Mouse (Mus musculus): ENCODE measurements at regions not wholly inside any gene's neighbourhood (a gene's known extent, or its start where the extent isn't known, plus 50 kb on each side); places are given as distances from the start of the nearest gene placed in this dataset.

DNA sequence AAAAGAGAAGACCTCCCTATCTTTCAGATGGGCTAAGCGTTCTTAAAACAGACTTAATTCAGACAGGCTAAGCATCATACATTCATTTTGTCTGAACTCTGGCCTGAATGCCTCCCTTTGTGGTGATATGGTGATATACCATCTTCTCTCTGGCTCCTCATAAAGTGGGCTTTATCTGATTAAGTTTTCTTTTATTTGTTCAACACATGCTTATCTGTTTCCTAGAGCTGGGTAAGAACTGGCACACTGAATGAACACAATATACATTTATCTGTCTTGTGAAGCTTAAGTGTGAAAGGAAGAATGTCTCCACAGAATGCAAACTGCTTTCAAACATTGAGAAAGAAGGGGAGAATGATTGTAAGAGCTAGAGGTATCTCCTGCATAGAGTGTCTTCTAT lies 160.7 kb upstream of the P2ry1 start:
- Histone ChIP-seq H3K27me3 (ENCODE audit: insufficient read depth, low read length) (no peaks in the 10 kb centered on the region), H3K4me3 (ENCODE audit: low read depth, low read length) (no peak overlapping the region)
- TF ChIP-seq CTCF (IDR thresholded peaks at IDR 0.05), result no peak

GRCm38 (mm10) chr3:60845293-60845692 lies 157.3 kb upstream of the P2ry1 start:
- ATAC-seq (ENCODE audit: low FRiP score) (no peak), DNase-seq (ENCODE audit: low spot score) (no peak)
- no peaks in the 10 kb centered on the region for H3K36me3 ChIP-seq (ENCODE audit: insufficient read depth, low read length)
- TF ChIP-seq CTCF (IDR thresholded peaks at IDR 0.05), result no peak
- no peak overlapping the region for H3K27ac ChIP-seq (ENCODE audit: low read depth, low read length)
- no peak overlapping the region for H3K4me3 ChIP-seq (ENCODE audit: low read depth, low read length)
- no peaks in the 10 kb centered on the region for H3K27me3 ChIP-seq (ENCODE audit: insufficient read depth, low read length)
- H3K4me1 ChIP-seq (ENCODE audit: insufficient read depth, low read length), result no peaks in the 10 kb centered on the region
- H3K9me3 ChIP-seq (ENCODE audit: low read length), result no peaks in the 10 kb centered on the region
- H3K4me2 ChIP-seq (ENCODE audit: low read depth, low read length, poor library complexity, severe bottlenecking), result no peak overlapping the region
- WGBS, result 83% methylated on average over 2 of the region's 2 CpGs
- H3K9ac ChIP-seq (replicated peaks; ENCODE audit: low read length, poor library complexity, severe bottlenecking), result no peak overlapping the region

More for the DNA sequence above, 160.7 kb upstream of the P2ry1 start:
- H3K9me3 ChIP-seq (ENCODE audit: low read length), result no peaks in the 10 kb centered on the region
- no peaks in the 10 kb centered on the region for H3K4me1 ChIP-seq (ENCODE audit: insufficient read depth, low read length)
- H3K4me2 ChIP-seq (ENCODE audit: low read depth, low read length, poor library complexity, severe bottlenecking), result no peak overlapping the region
- H3K9ac ChIP-seq (replicated peaks; ENCODE audit: low read length, poor library complexity, severe bottlenecking), result no peak overlapping the region
- WGBS, result 80% methylated on average over 1 of the region's 1 CpGs
- no peaks in the 10 kb centered on the region for H3K36me3 ChIP-seq (ENCODE audit: insufficient read depth, low read length)
- DNase-seq (ENCODE audit: low spot score) (no peak), ATAC-seq (ENCODE audit: low FRiP score) (no peak)
- no peak overlapping the region for H3K27ac ChIP-seq (ENCODE audit: low read depth, low read length)

DNA sequence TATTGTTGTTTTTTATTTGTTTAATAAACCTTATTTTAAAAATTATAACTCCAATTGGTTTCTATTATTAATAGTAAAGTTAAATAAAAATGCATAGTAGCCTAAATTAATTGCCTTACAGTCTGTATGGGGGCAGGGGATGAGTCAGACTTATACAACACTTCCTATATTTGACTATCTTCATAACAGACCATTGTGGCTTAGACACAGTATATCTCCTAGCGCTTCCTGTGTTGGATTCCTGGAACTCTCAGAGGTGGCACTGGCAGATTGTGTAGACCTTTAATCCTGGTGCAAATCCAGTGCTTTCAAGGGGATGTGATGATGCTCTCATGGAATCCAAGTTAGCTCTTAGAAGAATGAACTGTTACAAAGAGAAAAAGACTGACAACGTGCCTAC lies 154.2 kb upstream of the P2ry1 start:
- Histone ChIP-seq H3K36me3 (ENCODE audit: insufficient read depth, low read length) (no peaks in the 10 kb centered on the region), H3K4me3 (ENCODE audit: low read depth, low read length) (no peak overlapping the region), H3K27ac (ENCODE audit: low read depth, low read length) (no peak overlapping the region), H3K4me1 (ENCODE audit: insufficient read depth, low read length) (no peaks in the 10 kb centered on the region), H3K27me3 (ENCODE audit: insufficient read depth, low read length) (no peaks in the 10 kb centered on the region), H3K9ac (replicated peaks; ENCODE audit: low read length, poor library complexity, severe bottlenecking) (no peak overlapping the region), H3K4me2 (ENCODE audit: low read depth, low read length, poor library complexity, severe bottlenecking) (no peak overlapping the region), H3K9me3 (ENCODE audit: low read length) (no peaks in the 10 kb centered on the region)
- 87% methylated on average over 2 of the region's 2 CpGs for WGBS
- no peak for ATAC-seq (ENCODE audit: low FRiP score)
- TF ChIP-seq CTCF (IDR thresholded peaks at IDR 0.05), result no peak
- no peak for DNase-seq (ENCODE audit: low spot score)

- ATAC-seq (ENCODE audit: low FRiP score), result no peak
- no peak for TF ChIP-seq CTCF (IDR thresholded peaks at IDR 0.05)
- Histone ChIP-seq H3K36me3 (ENCODE audit: insufficient read depth, low read length) (no peaks in the 10 kb centered on the region), H3K9me3 (ENCODE audit: low read length) (no peaks in the 10 kb centered on the region), H3K9ac (replicated peaks; ENCODE audit: low read length, poor library complexity, severe bottlenecking) (no peak overlapping the region), H3K27me3 (ENCODE audit: insufficient read depth, low read length) (no peaks in the 10 kb centered on the region), H3K4me2 (ENCODE audit: low read depth, low read length, poor library complexity, severe bottlenecking) (no peak overlapping the region), H3K4me1 (ENCODE audit: insufficient read depth, low read length) (no peaks in the 10 kb centered on the region), H3K27ac (ENCODE audit: low read depth, low read length) (no peak overlapping the region), H3K4me3 (ENCODE audit: low read depth, low read length) (no peak overlapping the region)
- no peak for DNase-seq (ENCODE audit: low spot score)
- 35% methylated on average over 5 of the region's 5 CpGs for WGBS
Measured at GRCm38 (mm10) chr3:60853773-60854172, 148.8 kb upstream of the P2ry1 start.

GRCm38 (mm10) chr3:60855734-60856133 lies 146.9 kb upstream of the P2ry1 start:
- Histone ChIP-seq H3K36me3 (ENCODE audit: insufficient read depth, low read length) (no peaks in the 10 kb centered on the region), H3K9me3 (ENCODE audit: low read length) (no peaks in the 10 kb centered on the region), H3K4me1 (ENCODE audit: insufficient read depth, low read length) (no peaks in the 10 kb centered on the region), H3K4me2 (ENCODE audit: low read depth, low read length, poor library complexity, severe bottlenecking) (no peak overlapping the region), H3K27ac (ENCODE audit: low read depth, low read length) (no peak overlapping the region), H3K4me3 (ENCODE audit: low read depth, low read length) (no peak overlapping the region), H3K27me3 (ENCODE audit: insufficient read depth, low read length) (no peaks in the 10 kb centered on the region), H3K9ac (replicated peaks; ENCODE audit: low read length, poor library complexity, severe bottlenecking) (no peak overlapping the region)
- no peak for DNase-seq (ENCODE audit: low spot score)
- WGBS, result 58% methylated on average over 2 of the region's 2 CpGs
- TF ChIP-seq CTCF (IDR thresholded peaks at IDR 0.05), result no peak
- ATAC-seq (ENCODE audit: low FRiP score), result no peak

GRCm38 (mm10) chr3:60858474-60859118 lies 144.0 kb upstream of the P2ry1 start:
- 87% methylated on average over 5 of the region's 5 CpGs for WGBS
- no peak overlapping the region for H3K27ac ChIP-seq (ENCODE audit: low read depth, low read length)
- ATAC-seq (ENCODE audit: low FRiP score) (no peak), DNase-seq (ENCODE audit: low spot score) (no peak)
- no peak overlapping the region for H3K9ac ChIP-seq (replicated peaks; ENCODE audit: low read length, poor library complexity, severe bottlenecking)
- H3K27me3 ChIP-seq (ENCODE audit: insufficient read depth, low read length), result no peaks in the 10 kb centered on the region
- H3K36me3 ChIP-seq (ENCODE audit: insufficient read depth, low read length), result no peaks in the 10 kb centered on the region
- H3K4me2 ChIP-seq (ENCODE audit: low read depth, low read length, poor library complexity, severe bottlenecking), result no peak overlapping the region
- H3K4me3 ChIP-seq (ENCODE audit: low read depth, low read length), result no peak overlapping the region
- no peak for TF ChIP-seq CTCF (IDR thresholded peaks at IDR 0.05)
- no peaks in the 10 kb centered on the region for H3K4me1 ChIP-seq (ENCODE audit: insufficient read depth, low read length)
- no peaks in the 10 kb centered on the region for H3K9me3 ChIP-seq (ENCODE audit: low read length)

All from midbrain, postnatal 0 days (tissue).